Mouse (Mus musculus) erythroblast, adult 5-6 weeks (primary cell): Measurements from ENCODE around the gene Il1rl2. TPM values are rescaled to one million over a fixed set of nuclear protein-coding genes. Genes with fewer than 3 reads are reported as not detected.
"Not testable (repeated sequence)": the region's sequence is repeated elsewhere in the genome, so short reads cannot be mapped to it uniquely, and the experiment has no call there.

Experiments
- ATAC-seq: replicated peaks from 2 replicates; pipeline ENCODE4 v1.8.0; 2016; ENCODE audit warnings: moderate number of reproducible peaks, mild to moderate bottlenecking, moderate TSS enrichment, inconsistent platforms; ENCODE audit not compliant: poor library complexity, low FRiP score, severe bottlenecking
- total RNA-seq, 2 experiments: library from RNA; stranded (forward) in 1 of 2; stranded (reverse) in 1 of 2; fragments of 150-400 nt in 1 of 2; fragments of 200-764, 138-1000 nt in 1 of 2; gene quantifications; 2 replicates each; pipeline versions ENCODE4 v1.2.3 to v1.2.4; 2015 to 2017; ENCODE audit warnings: low replicate concordance in 2 of 2

Il1rl2 gene
- total RNA-seq (2015; ENCODE audit: low replicate concordance) = 0.19 and 3.6 TPM in 2 replicates
- 4.2 and 5.2 TPM in 2 replicates for total RNA-seq (2017; ENCODE audit: low replicate concordance)

- peak; percentile 33 for ATAC-seq
Observed at GRCm38 (mm10) chr1:40324457-40324856, at the start of gene Il1rl2. TSS of gene Il1rl2 (plus strand) at chr1:40324610.

- no peak for ATAC-seq
Observed at GRCm38 (mm10) chr1:40275285-40276013, 49.0 kb upstream of the Il1rl2 start.

GRCm38 (mm10) chr1:40277944-40278343, 46.5 kb upstream of the Il1rl2 start:
- no peak for ATAC-seq

GRCm38 (mm10) chr1:40278720-40279119, 45.7 kb upstream of the Il1rl2 start:
- no peak for ATAC-seq

- no peak for ATAC-seq
Observed at GRCm38 (mm10) chr1:40279182-40279743, 45.1 kb upstream of the Il1rl2 start.

- ATAC-seq = no peak
Observed at GRCm38 (mm10) chr1:40281950-40282349, 42.5 kb upstream of the Il1rl2 start.

GRCm38 (mm10) chr1:40282394-40282793, 42.0 kb upstream of the Il1rl2 start:
- no peak for ATAC-seq

GRCm38 (mm10) chr1:40283995-40284394, 40.4 kb upstream of the Il1rl2 start:
- 0 out of 2 replicates have a peak, but pooled peaks have one; percentile 12 for ATAC-seq

GRCm38 (mm10) chr1:40290489-40291255, 33.7 kb upstream of the Il1rl2 start:
- ATAC-seq = 0 out of 2 replicates have a peak, but pooled peaks have one; percentile 42

- no peak for ATAC-seq
Observed at GRCm38 (mm10) chr1:40292231-40292630, 32.2 kb upstream of the Il1rl2 start.

GRCm38 (mm10) chr1:40293891-40294290, 30.5 kb upstream of the Il1rl2 start:
- ATAC-seq = no peak

DNA sequence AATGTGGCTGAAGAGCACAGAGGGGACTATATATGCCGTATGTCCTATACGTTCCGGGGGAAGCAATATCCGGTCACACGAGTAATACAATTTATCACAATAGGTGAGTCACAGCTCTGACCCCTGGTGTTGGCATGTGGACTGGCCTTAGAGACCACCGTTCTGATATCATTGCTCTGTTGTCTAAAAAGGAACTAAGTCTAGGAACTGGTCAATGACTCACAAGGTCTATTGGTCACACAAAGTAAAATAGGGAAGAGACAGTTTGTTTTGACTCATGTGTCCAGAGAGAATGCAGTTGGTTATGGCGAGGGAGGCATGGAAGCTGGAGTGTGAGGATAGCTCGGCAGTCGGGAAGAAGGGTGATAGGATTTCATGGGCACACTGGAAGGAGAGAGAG, 29.6 kb upstream of the Il1rl2 start:
- no peak for ATAC-seq

GRCm38 (mm10) chr1:40298053-40298452, 26.4 kb upstream of the Il1rl2 start:
- ATAC-seq = no peak

DNA sequence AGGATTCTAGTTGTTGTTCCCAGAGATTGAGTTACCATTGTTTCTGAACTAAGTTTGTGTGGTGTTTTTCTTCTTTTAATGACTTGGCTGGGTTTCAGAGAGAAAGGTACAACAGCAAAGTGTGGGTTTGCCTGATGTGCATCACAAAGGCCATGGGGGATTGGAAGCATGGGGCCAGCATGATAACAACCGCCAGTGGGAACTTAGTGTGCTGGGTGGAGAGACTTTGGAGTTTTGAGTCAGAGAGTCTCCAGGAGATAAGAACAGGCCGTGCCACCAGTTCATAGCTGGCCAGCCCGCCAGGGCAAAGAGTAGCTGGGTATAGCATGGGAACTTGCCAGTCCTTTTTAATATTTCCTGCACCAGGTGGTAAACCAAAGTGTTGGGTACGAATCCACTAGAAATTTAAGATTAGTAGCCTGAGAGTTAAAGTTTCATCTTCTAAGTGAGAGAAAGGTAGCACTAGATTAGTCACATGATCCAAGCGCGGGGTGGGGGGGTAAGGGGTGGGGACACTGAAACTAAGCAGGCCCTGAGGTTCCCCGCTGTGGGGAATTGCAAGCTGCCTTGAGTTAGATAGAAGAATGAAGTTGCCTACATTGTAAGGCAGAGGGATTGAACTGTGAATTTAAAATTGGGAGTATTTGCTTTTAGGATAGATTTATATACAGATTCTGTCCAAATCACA, 21.1 kb upstream of the Il1rl2 start:
- peak; percentile 92 for ATAC-seq

GRCm38 (mm10) chr1:40304321-40304720, 20.1 kb upstream of the Il1rl2 start:
- not testable (repeated sequence) for ATAC-seq

- ATAC-seq = no peak
Observed at GRCm38 (mm10) chr1:40306111-40306510, 18.3 kb upstream of the Il1rl2 start.

DNA sequence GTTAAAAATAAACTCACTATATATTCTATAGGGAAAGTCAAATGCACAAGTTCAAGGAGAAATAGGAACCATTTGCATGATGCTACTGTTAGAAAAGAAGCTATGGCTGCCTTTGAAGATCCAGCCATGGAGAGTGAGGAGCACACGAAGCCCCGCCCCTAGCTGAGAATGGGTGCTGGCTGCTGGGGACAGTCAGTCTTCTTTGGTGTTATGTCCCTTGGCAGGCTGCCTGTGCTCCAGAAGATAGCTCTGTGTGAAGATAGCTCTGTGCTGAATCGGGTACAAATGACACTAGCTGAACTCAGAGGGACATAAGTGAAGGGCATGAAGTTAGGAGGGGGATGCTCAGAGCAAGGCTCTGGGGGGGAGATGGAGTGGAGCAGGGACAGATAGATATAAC, 13.3 kb upstream of the Il1rl2 start:
- ATAC-seq = no peak

GRCm38 (mm10) chr1:40311625-40312024, 12.8 kb upstream of the Il1rl2 start:
- no peak for ATAC-seq

DNA sequence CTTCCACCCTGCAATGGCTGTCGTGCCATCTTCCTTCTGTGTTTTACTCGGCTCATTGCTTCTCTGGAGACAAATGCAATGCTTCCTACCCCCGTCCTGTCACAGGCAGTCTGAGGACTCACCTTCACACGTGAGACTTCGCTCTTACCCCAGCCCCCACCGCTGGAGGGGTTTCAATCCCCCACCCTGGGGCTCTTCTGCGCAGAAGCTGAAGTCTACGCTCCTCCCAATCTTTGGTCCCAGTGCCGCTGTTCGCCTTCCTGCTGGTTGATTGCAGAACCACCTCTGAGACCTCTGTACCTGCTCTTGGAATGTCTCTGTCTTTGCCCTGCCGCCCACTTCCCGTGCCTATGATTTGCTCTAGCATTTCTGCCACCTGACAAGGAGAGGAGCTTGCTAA, 10.4 kb upstream of the Il1rl2 start:
- no peak for ATAC-seq

DNA sequence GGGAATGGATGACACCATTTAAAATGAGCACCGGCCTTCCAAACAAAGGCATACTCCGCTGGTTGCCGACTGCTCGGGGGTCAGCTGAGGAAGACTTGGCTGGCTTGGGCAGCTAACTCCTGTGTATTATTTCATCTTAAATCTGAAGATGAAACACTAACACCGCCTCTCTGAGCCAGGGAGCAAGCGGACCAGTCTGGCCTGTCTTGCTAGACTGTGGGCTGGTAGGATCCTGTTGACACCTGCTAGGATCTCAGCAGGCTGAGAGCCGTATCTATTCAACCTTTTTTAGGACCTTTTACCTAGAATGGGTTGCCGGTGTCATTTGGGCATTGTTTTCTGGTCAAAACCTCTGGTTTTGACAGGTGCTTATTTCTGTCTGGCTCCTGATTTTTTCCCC, 6.8 kb upstream of the Il1rl2 start:
- no peak for ATAC-seq
